Mouse (Mus musculus) midbrain, embryonic 13.5 days (tissue): Measurements from ENCODE around the gene Slc9a8. TPM values are rescaled to one million over a fixed set of nuclear protein-coding genes. Genes with fewer than 3 reads are reported as not detected.
A peak's percentile ranks its signal among the peaks of the same experiment; 100 is the strongest.

Source experiments
- ATAC-seq: fragments of 200-750 bp; cut with Nextera tagmentation; 2 replicates; pipeline ENCODE4 v1.8.0; 2017; ENCODE audit warnings: mild to moderate bottlenecking, moderate TSS enrichment, moderate library complexity
- H3K27ac ChIP-seq: fragments of 300-500 bp; sonication (generic); 2 replicates; pipeline ENCODE4 v1.5.1; 2015; ENCODE audit warnings: inconsistent platforms, mild to moderate bottlenecking, moderate library complexity
- H3K27me3 ChIP-seq: fragments of 300-500 bp; sonication (generic); 2 replicates; pipeline ENCODE4 v1.6.1; 2015; ENCODE audit warnings: mild to moderate bottlenecking, inconsistent platforms
- H3K36me3 ChIP-seq: fragments of 300-500 bp; sonication (generic); 2 replicates; pipeline ENCODE4 v1.6.1; 2015; ENCODE audit warnings: mild to moderate bottlenecking, inconsistent platforms
- H3K4me1 ChIP-seq: fragments of 300-500 bp; sonication (generic); replicated peaks from 2 replicates; pipeline ENCODE4 v1.6.1; 2015; ENCODE audit warnings: inconsistent platforms
- H3K4me2 ChIP-seq: fragments of 300-500 bp; sonication (generic); replicated peaks from 2 replicates; pipeline ENCODE4 v1.6.1; 2015; ENCODE audit warnings: moderate library complexity, mild to moderate bottlenecking, inconsistent platforms
- H3K4me3 ChIP-seq: fragments of 300-500 bp; sonication (generic); replicated peaks from 2 replicates; pipeline ENCODE4 v1.5.1; 2015; ENCODE audit warnings: mild to moderate bottlenecking, inconsistent platforms
- H3K9ac ChIP-seq: fragments of 300-500 bp; sonication (generic); replicated peaks from 2 replicates; pipeline ENCODE4 v1.6.1; 2015; ENCODE audit warnings: mild to moderate bottlenecking, inconsistent platforms
- H3K9me3 ChIP-seq: fragments of 300-500 bp; sonication (generic); 2 replicates; pipeline ENCODE4 v1.6.1; 2016; ENCODE audit warnings: mild to moderate bottlenecking, inconsistent platforms
- WGBS: fragments of 180-500 bp; shearing (Covaris S2); methylation state at CpG from one replicate; pipeline ENCODE4 v1.1.7; 2015; 5-methylcytosine and 5-hydroxymethylcytosine counted together
- polyA plus RNA-seq: library from polyadenylated mRNA; unstranded; fragments of >200 nt; fragmentation: Nextera tagmentation; extraction: Ambion mirVana; gene quantifications from 2 replicates; pipeline ENCODE4 v1.2.1, GENCODE M21; 2015

Slc9a8 gene
- polyA plus RNA-seq, result 22.7 and 23.0 TPM in 2 replicates

- Histone ChIP-seq H3K27me3 (no peaks in the 10 kb centered on the region), H3K27ac (peak within 1 kb of the TSS; percentile 98), H3K4me3 (peak within 1 kb of the TSS; percentile 81), H3K36me3 (peaks cover 26% of the 10 kb centered on the region), H3K9me3 (no peaks in the 10 kb centered on the region), H3K4me1 (peaks cover 23% of the 10 kb centered on the region), H3K9ac (peak within 1 kb of the TSS; percentile 90), H3K4me2 (peak within 1 kb of the TSS; percentile 81)
- WGBS, result under 1% methylated on average over 63 of the region's 66 CpGs
- peak; percentile 98 for ATAC-seq
Observed at GRCm38 (mm10) chr2:167421330-167422149, at the start of gene Slc9a8. TSS of gene Slc9a8 (plus strand) at chr2:167421712.

GRCm38 (mm10) chr2:167373266-167373665 lies 48.2 kb upstream of the Slc9a8 start:
- Histone ChIP-seq H3K9me3 (no peaks in the 10 kb centered on the region), H3K9ac (no peak overlapping the region), H3K4me3 (no peak overlapping the region), H3K36me3 (no peaks in the 10 kb centered on the region), H3K4me1 (0 out of 2 replicates have a peak, but pooled peaks cover 3% of the 10 kb centered on the region), H3K27me3 (no peaks in the 10 kb centered on the region), H3K4me2 (no peak overlapping the region), H3K27ac (no peak overlapping the region)
- no peak for ATAC-seq
- WGBS, result 82% methylated on average over 5 of the region's 5 CpGs

GRCm38 (mm10) chr2:167374191-167374805 lies 47.2 kb upstream of the Slc9a8 start:
- ATAC-seq, result no peak
- H3K9me3 ChIP-seq, result no peaks in the 10 kb centered on the region
- WGBS, result 94% methylated on average over 12 of the region's 12 CpGs
- H3K9ac ChIP-seq, result no peak overlapping the region
- no peaks in the 10 kb centered on the region for H3K36me3 ChIP-seq
- H3K27ac ChIP-seq, result no peak overlapping the region
- H3K27me3 ChIP-seq, result no peaks in the 10 kb centered on the region
- no peak overlapping the region for H3K4me2 ChIP-seq
- H3K4me1 ChIP-seq, result peaks cover 3% of the 10 kb centered on the region; the same call in 1 of the 2 replicates
- H3K4me3 ChIP-seq, result no peak overlapping the region

DNA sequence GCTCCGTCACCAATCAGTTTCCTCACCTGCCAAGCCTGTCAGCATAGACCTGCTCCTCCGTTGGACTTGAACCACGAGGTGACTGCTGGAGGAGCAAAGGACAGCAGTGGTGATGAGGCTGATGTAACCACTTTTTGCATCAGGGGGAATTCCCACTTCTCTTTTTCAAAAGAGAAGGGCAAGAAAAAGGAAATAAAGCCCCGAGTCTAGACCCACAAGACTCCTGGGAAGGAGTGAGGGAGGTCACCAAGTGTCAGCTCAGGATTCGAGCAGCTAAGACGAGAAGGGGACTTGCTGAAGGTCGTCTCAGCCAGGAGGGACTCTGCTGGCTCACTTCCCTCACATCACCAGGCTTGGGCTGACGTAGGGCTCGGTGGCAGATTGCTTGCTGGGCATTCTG lies 46.4 kb upstream of the Slc9a8 start:
- no peak overlapping the region for H3K4me2 ChIP-seq
- no peaks in the 10 kb centered on the region for H3K36me3 ChIP-seq
- ATAC-seq, result no peak
- H3K9ac ChIP-seq, result no peak overlapping the region
- H3K4me1 ChIP-seq, result peaks cover 3% of the 10 kb centered on the region; the same call in 1 of the 2 replicates
- no peak overlapping the region for H3K27ac ChIP-seq
- no peaks in the 10 kb centered on the region for H3K27me3 ChIP-seq
- 85% methylated on average over 9 of the region's 9 CpGs for WGBS
- H3K4me3 ChIP-seq, result no peak overlapping the region
- no peaks in the 10 kb centered on the region for H3K9me3 ChIP-seq

DNA sequence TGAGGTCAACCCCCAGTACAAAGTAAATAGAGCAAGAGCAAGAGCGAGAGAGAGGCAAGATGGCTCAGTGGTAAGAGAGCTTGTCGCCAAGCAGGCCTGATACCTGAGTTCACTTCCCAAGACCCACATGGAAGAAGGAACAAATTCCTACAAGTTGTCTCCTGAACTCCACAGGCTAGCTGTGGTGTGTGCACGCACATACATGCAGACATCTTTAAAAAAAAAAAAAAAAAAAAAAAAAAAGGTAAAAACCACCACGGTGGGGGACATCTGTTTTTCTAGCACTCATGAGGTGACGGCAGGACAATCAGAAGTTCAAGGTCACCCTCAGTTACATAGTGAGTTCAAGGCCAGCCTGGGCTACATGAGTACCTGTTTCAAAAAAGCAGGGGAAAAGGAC lies 45.8 kb upstream of the Slc9a8 start:
- no peak overlapping the region for H3K27ac ChIP-seq
- H3K9ac ChIP-seq, result no peak overlapping the region
- no peaks in the 10 kb centered on the region for H3K36me3 ChIP-seq
- H3K4me3 ChIP-seq, result no peak overlapping the region
- peaks cover 3% of the 10 kb centered on the region; the same call in 1 of the 2 replicates for H3K4me1 ChIP-seq
- H3K27me3 ChIP-seq, result no peaks in the 10 kb centered on the region
- 93% methylated on average over 5 of the region's 5 CpGs for WGBS
- no peak for ATAC-seq
- H3K4me2 ChIP-seq, result no peak overlapping the region
- no peaks in the 10 kb centered on the region for H3K9me3 ChIP-seq

DNA sequence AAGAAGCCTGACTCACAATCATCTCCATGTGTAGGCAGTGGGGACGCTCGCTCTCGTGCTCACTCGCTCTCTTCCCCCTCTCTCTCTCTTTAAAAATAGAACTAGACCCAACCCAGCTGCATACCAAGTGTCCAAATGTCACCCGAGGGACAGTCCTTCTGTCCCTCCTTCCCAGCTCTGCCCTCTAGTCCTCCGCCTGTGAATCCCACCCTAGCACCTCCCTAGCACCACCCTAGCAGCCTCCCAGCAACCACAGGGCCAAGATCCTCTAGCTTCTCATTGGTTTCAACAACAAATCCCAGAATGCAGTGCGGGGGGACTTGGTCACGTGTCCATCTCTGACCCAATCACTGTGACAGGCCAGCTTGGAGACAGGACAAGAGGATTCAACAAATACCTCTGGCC lies 45.4 kb upstream of the Slc9a8 start:
- H3K27me3 ChIP-seq, result no peaks in the 10 kb centered on the region
- H3K4me3 ChIP-seq, result no peak overlapping the region
- 84% methylated on average over 8 of the region's 8 CpGs for WGBS
- no peak for ATAC-seq
- H3K36me3 ChIP-seq, result no peaks in the 10 kb centered on the region
- peaks cover 3% of the 10 kb centered on the region; the same call in 1 of the 2 replicates for H3K4me1 ChIP-seq
- H3K9me3 ChIP-seq, result no peaks in the 10 kb centered on the region
- no peak overlapping the region for H3K4me2 ChIP-seq
- no peak overlapping the region for H3K9ac ChIP-seq
- H3K27ac ChIP-seq, result no peak overlapping the region

- no peak for ATAC-seq
- WGBS, result 79% methylated on average over 3 of the region's 3 CpGs
- Histone ChIP-seq H3K4me3 (no peak overlapping the region), H3K27me3 (no peaks in the 10 kb centered on the region), H3K4me2 (no peak overlapping the region), H3K27ac (no peak overlapping the region), H3K9ac (no peak overlapping the region), H3K36me3 (no peaks in the 10 kb centered on the region), H3K4me1 (peaks cover 3% of the 10 kb centered on the region; the same call in 1 of the 2 replicates), H3K9me3 (no peaks in the 10 kb centered on the region)
Observed at GRCm38 (mm10) chr2:167377697-167378096, 43.8 kb upstream of the Slc9a8 start.

DNA sequence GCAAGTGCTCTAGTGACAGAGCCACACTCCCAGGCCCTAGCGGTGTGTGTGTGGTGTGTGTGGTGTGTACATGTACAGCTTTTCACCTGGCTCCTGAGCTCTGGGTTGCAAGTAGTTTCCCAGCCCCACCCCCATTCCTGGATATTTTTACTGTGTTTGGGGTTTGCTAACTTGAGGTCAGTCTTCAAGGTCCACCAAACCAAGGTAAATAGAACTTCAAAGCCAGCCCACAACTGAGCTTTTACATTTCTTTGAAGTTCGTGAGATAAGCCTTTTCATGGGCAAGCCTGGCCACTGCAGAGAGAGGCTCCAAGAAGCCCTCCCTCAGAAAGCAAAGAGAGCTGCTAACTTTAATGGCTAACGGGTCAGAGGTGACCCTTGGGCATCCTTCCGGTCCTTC lies 42.5 kb upstream of the Slc9a8 start:
- Histone ChIP-seq H3K27me3 (no peaks in the 10 kb centered on the region), H3K9ac (no peak overlapping the region), H3K4me3 (no peak overlapping the region), H3K4me1 (no peaks in the 10 kb centered on the region; the same call in 1 of the 2 replicates), H3K36me3 (no peaks in the 10 kb centered on the region), H3K27ac (no peak overlapping the region), H3K4me2 (no peak overlapping the region), H3K9me3 (no peaks in the 10 kb centered on the region)
- WGBS, result 38% methylated on average over 4 of the region's 4 CpGs
- ATAC-seq, result no peak

DNA sequence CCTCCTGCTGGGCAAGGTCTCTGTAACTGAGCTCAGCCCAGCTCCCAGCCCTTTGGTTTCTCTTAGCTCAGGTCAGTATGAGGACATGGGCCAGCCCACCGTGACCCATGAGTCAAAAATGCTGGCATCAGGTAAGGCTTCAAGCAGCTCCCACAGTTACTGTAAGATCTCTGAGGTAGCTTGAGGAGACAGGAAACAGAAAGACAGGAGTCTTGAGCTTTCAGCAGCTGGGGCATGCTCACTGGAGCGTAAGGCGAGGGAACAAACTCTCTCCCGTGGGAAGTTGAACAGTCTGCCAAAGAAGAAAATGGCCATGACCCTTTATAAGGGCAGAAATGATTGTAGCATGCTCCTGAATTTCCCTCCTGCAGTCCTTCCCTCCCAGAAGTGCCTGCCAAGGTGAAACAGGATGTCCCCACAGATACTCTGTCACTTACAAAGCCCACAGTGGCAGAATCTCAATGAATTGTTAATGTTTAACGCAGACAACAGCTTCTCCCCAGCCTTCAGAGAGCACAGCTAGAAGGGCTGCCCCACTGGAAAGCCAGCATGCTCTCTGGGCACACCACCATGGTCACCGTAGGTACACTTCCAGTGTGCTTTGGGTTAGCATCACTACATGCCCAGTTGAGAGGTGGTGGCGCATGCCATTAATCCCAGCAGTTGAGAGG lies 40.8 kb upstream of the Slc9a8 start:
- WGBS, result 57% methylated on average over 7 of the region's 7 CpGs

DNA sequence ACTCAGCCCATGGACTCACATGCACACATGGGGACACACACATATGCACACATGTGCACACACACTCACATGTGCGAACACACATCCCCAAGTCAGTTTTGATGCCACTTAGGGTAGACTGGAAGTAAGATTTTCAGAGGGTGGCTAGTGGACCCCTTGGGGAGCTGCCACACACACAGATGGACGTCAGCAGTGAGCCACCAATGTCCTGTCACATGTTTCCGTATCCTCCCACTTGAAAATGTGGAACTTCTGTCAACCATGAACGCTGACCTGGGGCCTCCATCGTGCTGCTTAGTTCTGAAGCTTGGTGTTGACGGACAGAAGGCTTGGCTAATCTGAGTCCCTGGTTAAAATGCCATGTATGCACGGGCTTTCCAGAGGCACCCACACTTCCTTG lies 39.9 kb upstream of the Slc9a8 start:
- Histone ChIP-seq H3K4me3 (no peak overlapping the region), H3K27ac (no peak overlapping the region), H3K4me1 (no peaks in the 10 kb centered on the region; the same call in 1 of the 2 replicates), H3K9ac (no peak overlapping the region), H3K4me2 (no peak overlapping the region), H3K36me3 (no peaks in the 10 kb centered on the region), H3K9me3 (no peaks in the 10 kb centered on the region), H3K27me3 (no peaks in the 10 kb centered on the region)
- 88% methylated on average over 7 of the region's 7 CpGs for WGBS
- no peak for ATAC-seq

More for the DNA sequence above, 40.8 kb upstream of the Slc9a8 start:
- Histone ChIP-seq H3K36me3 (no peaks in the 10 kb centered on the region), H3K9me3 (no peaks in the 10 kb centered on the region), H3K4me1 (no peaks in the 10 kb centered on the region; the same call in 1 of the 2 replicates), H3K27me3 (no peaks in the 10 kb centered on the region), H3K9ac (no peak overlapping the region), H3K27ac (no peak overlapping the region), H3K4me2 (no peak overlapping the region), H3K4me3 (no peak overlapping the region)
- ATAC-seq, result no peak

- Histone ChIP-seq H3K9ac (no peak overlapping the region), H3K27me3 (no peaks in the 10 kb centered on the region), H3K4me2 (no peak overlapping the region), H3K4me1 (no peaks in the 10 kb centered on the region; the same call in 1 of the 2 replicates), H3K27ac (no peak overlapping the region), H3K9me3 (no peaks in the 10 kb centered on the region), H3K4me3 (no peak overlapping the region), H3K36me3 (no peaks in the 10 kb centered on the region)
- ATAC-seq, result no peak
- 86% methylated on average over 7 of the region's 7 CpGs for WGBS
Observed at GRCm38 (mm10) chr2:167382389-167382788, 39.1 kb upstream of the Slc9a8 start.

- Histone ChIP-seq H3K36me3 (no peaks in the 10 kb centered on the region), H3K27me3 (no peaks in the 10 kb centered on the region), H3K9me3 (no peaks in the 10 kb centered on the region), H3K9ac (no peak overlapping the region), H3K4me2 (no peak overlapping the region), H3K4me3 (no peak overlapping the region), H3K27ac (no peak overlapping the region), H3K4me1 (no peaks in the 10 kb centered on the region; the same call in 1 of the 2 replicates)
- ATAC-seq, result no peak
- 92% methylated on average over 13 of the region's 13 CpGs for WGBS
Observed at GRCm38 (mm10) chr2:167383666-167384083, 37.8 kb upstream of the Slc9a8 start.
